Mouse (Mus musculus) brain, embryonic 14.5 days (tissue): ENCODE data around the gene Iqcf1. TPM values are rescaled to one million over a fixed set of nuclear protein-coding genes. Genes with fewer than 3 reads are reported as not detected.
A peak's percentile ranks its signal among the peaks of the same experiment; 100 is the strongest.

Experiments used
- DNase-seq: peaks from one replicate; pipeline ENCODE4 v3.0.0-alpha.2; 2011; ENCODE audit warnings: low read depth
- CTCF ChIP-seq: fragments of 200-500 bp; IDR thresholded peaks from 2 replicates; pipeline ENCODE4 v1.5.1; 2012; ENCODE audit warnings: inconsistent platforms, mild to moderate bottlenecking, moderate library complexity, borderline replicate concordance; ENCODE audit not compliant: insufficient read depth, insufficient read length; ENCODE audit errors: extremely low read depth
- POLR2A ChIP-seq: fragments of 200-500 bp; IDR thresholded peaks from 2 replicates; pipeline ENCODE4 v1.6.1; 2012; ENCODE audit warnings: mild to moderate bottlenecking, inconsistent platforms, borderline replicate concordance; ENCODE audit not compliant: poor library complexity, insufficient read depth, insufficient read length, severe bottlenecking; ENCODE audit errors: extremely low read depth
- polyA plus RNA-seq: library from polyadenylated mRNA; depleted of rRNA; stranded (reverse); fragments of >200 nt; gene quantifications from 2 replicates; pipeline ENCODE4 v1.2.3, GENCODE M21; 2012; rRNA removed

Iqcf1 gene
- polyA plus RNA-seq, result not detected in 2 replicates

DNA sequence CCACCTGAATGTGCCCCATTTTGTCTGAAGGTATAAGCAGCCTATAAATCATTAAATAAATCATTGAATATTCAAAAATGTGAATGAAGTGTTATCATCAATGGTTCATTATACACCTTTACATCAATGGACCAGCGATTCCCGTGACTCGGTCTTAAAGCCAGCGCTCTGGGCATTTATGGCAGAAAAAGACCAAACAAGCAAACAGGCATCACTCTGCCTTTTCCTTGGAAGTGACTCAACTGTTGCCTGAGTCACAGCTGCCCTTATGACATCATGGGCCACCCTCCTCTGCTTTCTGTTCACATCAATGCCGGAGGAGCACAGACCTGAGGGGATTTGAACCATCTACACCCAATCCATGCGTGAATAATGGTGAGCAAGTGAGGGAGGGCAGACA lies at the start of gene Iqcf1:
TSS of gene Iqcf1 (plus strand) at position 301 of the 400 bp plus-strand sequence.
- TF ChIP-seq CTCF, result no peak
- TF ChIP-seq POLR2A, result no peak

DNA sequence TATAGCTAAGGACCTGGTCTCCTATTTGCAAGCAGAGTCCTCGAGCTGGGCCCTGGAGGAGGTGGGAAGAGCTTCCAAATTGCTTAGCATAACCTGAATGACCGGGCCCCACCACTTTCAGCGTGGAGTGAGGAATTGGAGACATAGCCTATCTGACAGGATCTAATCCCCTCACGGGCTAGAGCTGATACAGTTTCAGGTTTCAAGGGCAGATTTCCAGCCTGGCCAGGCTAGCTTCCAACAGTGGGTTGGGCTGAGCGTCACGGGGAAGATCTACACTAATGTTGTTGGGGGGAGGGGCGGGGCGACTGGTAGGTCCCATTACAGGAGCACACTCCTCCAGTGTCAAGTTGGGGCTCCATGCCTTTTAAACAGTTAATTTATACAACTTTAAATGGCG lies 49.1 kb upstream of the Iqcf1 start:
- DNase-seq, result peak; percentile 59
- no peak for TF ChIP-seq POLR2A
- TF ChIP-seq CTCF, result no peak

More for the DNA sequence above, at the start of gene Iqcf1:
- no peak for DNase-seq

DNA sequence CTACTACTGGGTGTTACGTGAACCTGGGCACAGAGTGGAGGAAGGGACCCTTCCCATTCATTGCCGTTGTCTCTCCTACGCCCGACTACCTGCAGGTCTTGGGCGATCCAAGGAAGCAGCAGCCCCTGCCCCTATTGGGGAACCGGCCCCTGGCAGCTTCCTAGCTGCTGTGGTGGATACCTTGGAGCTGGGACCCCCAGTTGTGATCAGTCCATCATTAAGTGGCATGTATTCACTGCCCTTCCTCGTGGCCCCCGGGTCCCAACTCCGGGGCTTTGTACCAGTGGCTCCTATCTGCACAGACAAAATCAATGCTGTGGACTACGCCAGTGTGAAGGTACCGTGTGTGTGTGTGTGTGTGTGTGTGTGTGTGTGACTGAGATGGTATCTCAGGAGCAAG lies 48.5 kb upstream of the Iqcf1 start:
- DNase-seq, result no peak
- TF ChIP-seq POLR2A, result no peak
- no peak for TF ChIP-seq CTCF

DNA sequence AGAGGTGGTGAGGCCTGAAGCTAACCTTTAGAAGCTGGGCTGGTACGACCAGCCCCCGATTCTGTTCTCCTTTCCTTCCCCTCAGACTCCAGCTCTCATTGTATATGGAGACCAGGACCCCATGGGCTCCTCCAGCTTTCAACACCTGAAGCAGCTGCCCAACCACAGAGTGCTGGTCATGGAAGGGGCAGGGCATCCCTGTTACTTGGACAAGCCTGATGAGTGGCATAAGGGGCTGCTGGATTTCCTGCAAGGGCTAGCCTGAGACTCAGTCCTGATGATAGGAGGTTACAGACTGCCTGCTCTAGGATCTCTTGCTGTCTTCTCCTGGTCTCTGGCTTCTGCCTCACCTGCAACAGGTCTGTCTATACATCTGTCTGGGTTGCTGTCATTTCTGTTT lies 47.9 kb upstream of the Iqcf1 start:
- DNase-seq, result no peak
- TF ChIP-seq POLR2A (no peak), CTCF (no peak)

DNA sequence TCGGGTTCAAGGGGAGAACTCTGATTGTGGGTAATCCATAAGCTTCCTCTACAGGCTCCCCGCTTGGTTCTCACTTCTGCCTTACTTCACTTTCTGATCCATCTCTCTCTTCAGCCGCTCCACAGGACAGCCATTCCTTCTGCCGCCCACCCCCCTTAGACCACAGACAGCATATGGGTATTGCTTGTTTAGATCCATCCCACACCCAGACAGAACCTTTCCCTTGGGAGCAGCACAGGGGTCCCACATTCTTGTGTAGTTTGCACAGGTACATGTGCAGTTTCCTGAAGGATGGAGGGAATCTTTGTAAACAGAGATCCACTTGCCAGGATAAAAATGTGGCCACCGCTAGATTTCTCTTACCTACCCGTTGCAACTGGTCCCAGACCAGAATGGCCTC lies 47.4 kb upstream of the Iqcf1 start:
- DNase-seq, result no peak
- TF ChIP-seq POLR2A (no peak), CTCF (no peak)

DNA sequence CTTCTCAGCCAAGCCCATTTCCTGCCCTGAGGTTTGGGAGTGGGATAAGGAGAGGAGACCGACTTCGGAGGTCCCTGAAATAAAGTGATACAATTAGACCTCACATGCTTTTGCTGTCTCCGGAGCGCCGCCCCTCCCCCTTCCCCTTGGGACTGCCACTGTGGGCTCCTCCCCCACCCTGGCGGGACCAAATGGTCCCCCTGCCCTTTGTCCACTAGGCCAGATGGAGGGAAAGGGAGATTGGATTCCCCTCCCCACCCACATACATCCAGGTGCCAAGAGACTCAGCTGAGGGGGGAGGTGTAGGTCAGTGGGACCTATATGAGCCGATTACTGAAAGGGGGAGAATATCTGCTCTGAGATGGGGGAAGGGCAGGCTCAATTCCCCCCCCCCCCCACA lies 46.9 kb upstream of the Iqcf1 start:
- DNase-seq, result peak; percentile 68
- no peak for TF ChIP-seq POLR2A
- TF ChIP-seq CTCF, result no peak

DNA sequence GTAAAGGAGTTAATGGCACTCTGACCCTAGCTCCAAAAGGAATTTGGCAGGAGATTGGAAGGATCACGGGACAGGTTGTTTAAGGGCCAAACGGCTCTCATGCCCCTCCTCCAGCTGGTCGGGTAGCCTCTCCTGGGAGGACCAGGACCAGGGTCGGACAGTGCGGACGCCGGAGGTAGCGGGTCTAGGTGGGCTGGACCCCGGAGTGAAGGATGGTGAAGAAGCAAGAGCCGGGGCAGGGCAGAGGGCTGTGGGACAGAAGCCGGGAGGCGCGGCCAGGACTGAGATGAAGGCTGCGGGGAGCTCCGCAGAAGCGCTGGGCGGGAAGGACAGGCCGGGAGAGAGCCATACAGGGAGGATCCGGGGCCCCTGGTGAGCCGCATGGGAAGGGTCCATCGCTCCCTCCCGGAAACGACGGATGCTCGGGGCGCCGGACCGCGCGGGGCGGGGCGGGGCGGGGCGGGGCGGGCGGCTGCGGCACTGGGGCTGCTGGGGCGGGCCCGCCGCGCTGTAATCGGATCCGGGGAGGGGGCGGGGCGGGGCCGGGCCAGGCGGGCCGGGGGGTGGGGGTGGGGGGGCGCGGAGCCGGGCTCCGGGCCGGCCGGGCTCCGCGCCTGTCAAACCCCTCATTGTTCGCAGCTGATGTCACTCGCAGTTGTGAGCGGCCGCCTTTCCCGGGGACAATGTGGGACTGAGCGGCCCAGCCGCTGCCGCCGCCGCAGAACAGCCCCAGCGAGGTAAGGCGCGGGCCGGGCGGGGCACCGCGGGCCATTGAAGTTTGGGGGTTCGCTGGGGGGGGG lies 46.3 kb upstream of the Iqcf1 start, which contains the start of gene Pcbp4:
TSS of gene Pcbp4 (plus strand) at position 21 of the 800 bp plus-strand sequence.
- DNase-seq, result peak; percentile 86
- TF ChIP-seq POLR2A (peak; percentile 56), CTCF (no peak)

DNA sequence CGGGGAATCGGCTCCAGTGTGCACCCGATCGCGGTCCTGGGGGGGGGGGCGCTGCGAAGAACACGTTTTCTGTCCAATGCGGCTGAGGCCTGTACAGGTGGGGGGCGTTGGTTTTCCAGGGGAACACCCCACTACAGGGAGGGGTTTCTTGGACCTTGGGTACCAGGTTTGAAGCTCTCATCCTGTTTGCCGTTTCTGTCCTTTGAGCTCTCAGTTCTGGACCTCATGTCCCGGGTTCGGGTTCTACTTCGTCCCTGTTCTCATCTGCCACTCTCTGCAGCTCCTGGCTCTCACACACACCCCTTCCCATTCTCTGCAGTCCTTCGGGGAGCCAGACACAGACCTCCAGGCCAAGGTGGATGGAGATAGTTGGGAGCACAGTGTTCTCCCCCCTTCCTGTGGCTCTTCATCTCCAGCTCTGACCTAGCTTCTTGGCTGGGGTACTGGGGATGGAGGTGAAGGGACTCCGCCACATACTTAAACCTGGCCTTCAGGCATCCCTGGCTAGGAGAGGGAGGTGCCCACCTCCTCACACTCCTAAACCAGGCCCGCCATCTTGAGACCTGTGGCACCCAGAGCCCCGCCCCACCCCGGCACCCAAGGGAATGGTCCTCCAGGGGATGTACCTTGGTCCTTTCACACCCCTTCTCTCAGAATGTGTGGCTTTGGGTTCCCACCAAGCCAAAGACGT lies 45.6 kb upstream of the Iqcf1 start:
- TF ChIP-seq POLR2A (no peak), CTCF (no peak)
- DNase-seq, result peak; percentile 62

DNA sequence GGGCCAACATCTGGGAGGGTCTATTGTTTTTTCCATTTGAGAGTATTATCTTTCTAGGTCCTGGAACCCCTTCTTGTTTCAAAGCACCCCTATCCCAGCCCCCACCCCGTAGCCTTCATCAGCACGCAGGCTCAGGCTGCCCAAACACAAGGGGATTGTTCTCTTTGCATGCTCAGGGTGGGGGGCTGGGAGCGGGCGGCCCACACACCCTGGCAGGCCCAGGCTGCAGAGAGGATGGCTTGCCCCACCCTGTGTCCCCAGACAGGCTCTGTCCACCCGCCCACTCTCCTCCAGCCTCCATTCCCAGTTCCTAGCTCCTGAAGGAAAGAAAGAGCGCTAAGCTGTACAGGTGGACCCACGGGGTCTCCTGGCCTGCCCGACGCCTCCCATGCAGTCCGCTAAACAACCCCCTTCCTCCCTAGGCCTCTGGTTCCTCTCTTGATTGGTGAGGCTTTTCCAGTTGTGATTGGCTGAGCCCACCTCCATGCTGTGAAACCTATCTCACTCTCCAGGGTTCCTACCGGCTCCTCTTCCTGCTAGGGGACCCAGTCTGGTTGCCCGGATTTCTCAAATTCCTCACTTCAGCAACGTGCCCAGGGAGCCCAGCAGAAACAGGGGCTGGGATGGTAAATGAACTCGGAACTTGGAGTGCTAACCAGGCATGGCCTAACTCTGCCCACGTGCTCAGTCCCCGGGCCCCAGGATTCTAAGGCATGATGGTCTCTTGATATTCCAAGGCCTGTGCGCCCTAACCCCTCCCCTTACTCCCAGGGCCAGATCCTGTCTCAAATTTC lies 44.7 kb upstream of the Iqcf1 start:
- DNase-seq, result peak; percentile 84
- TF ChIP-seq POLR2A, result peak; percentile 25; the same call in 1 of the 2 replicates
- no peak for TF ChIP-seq CTCF

DNA sequence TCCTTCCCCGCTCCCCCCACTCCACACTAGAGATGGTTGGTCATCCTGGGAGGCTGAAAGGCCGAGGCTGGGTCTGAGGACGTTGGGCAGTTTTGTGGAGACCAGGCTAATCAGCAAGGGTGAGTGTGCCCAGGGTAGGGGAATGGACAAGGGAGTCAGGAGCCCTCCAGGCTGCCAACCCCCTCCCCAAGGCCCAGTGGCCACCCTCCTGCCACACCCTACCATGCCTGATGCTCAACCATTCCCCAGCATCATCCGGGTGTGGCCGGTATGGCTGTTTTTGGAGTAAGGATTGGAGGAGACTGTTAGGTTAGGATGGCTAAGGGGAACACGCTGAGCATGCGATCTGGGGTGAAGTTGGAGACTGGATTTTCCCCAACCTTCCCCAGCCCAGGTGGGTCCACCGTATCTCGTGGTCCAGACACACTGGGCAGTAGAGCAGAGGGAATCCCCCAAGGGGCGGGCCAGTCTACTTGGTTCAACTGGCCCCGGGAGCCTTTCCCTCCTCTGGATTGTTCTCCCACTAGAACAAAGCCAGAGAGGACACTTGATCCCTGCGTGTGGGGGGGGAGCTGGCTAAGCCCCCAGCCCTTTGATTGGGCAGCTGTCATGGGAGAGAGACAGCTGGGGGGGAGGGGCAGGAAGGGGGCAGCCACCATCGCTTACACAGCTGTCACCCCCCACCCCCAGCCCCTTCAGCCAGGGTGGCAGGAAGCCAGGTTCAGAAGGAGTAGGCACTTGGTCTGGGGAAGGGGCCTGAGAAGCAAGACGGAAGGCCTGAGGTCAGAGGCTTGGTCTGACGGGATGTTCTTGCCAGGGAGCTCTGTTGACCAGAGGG lies 43.2 kb upstream of the Iqcf1 start:
- peak; percentile 86 for DNase-seq
- TF ChIP-seq POLR2A (no peak), CTCF (no peak)
